Mouse (Mus musculus) B cell, adult (primary cell): ENCODE results near the gene Ube2f. TPM values are rescaled to one million over a fixed set of nuclear protein-coding genes. Genes with fewer than 3 reads are reported as not detected.

Experiments used
- total RNA-seq: library from RNA; stranded (reverse); gene quantifications from 4 replicates; pipeline ENCODE4 v1.2.4, GENCODE M21; 2023; ENCODE audit not compliant: inconsistent age

Gene Ube2f
- 49.8 to 62.2 TPM (median 57.1 TPM) in 4 replicates for total RNA-seq

GRCm38 (mm10) chr1:91249564-91250414 lies at the start of gene Ube2f:
TSS of gene Ube2f (plus strand) at chr1:91250304.

GRCm38 (mm10) chr1:91297799-91298744 lies 48.0 kb downstream of the Ube2f start, which contains the start of gene Scly:
TSS of gene Scly (plus strand) at chr1:91298338.

GRCm38 (mm10) chr1:91321760-91322438 lies 71.8 kb downstream of the Ube2f start, which contains the start of gene Espnl:
TSS of gene Espnl (plus strand) at chr1:91322075.

Other genes with a start within 250 kb of the Ube2f start
- 0.61 to 1.00 TPM (median 0.83 TPM) in 4 replicates for gene Rbm44, start 105.2 kb upstream of the Ube2f start, total RNA-seq
- gene Ramp1, start 70.5 kb upstream of the Ube2f start, total RNA-seq: 0.22 to 0.60 TPM in 2 of 4 replicates, not detected in the others
- gene Scly, start 48.0 kb downstream of the Ube2f start, total RNA-seq: 24.4 to 31.8 TPM (median 31.3 TPM) in 4 replicates
- 0.19 TPM in 1 of 4 replicates, not detected in the others for gene Espnl, start 71.8 kb downstream of the Ube2f start, total RNA-seq
- not detected in 4 replicates for gene Klhl30, start 100.7 kb downstream of the Ube2f start, total RNA-seq
- gene Erfe, start 116.1 kb downstream of the Ube2f start, total RNA-seq: not detected in 4 replicates
- 110 to 118 TPM (median 114 TPM) in 4 replicates for gene Ilkap, start 148.5 kb downstream of the Ube2f start, total RNA-seq
- gene Hes6, start 163.7 kb downstream of the Ube2f start, total RNA-seq: 32.1 to 42.0 TPM (median 36.4 TPM) in 4 replicates
- 16.8 to 33.2 TPM (median 23.9 TPM) in 4 replicates for gene Per2, start 209.0 kb downstream of the Ube2f start, total RNA-seq
- gene Traf3ip1, start 244.3 kb downstream of the Ube2f start, total RNA-seq: 7.1 to 9.6 TPM (median 8.4 TPM) in 4 replicates